Mouse (Mus musculus) common myeloid progenitor, adult 5-6 weeks (primary cell): ENCODE results near the gene Manba. TPM values are rescaled to one million over a fixed set of nuclear protein-coding genes. Genes with fewer than 3 reads are reported as not detected.

Source experiments
- ATAC-seq: replicated peaks from 2 replicates; pipeline ENCODE4 v1.8.0; 2016; ENCODE audit warnings: low read depth, mild to moderate bottlenecking, moderate TSS enrichment, inconsistent platforms; ENCODE audit not compliant: poor library complexity, severe bottlenecking
- total RNA-seq: library from RNA; stranded (forward); fragments of 200-1000, 187-1606 nt; gene quantifications from 2 replicates; pipeline ENCODE4 v1.2.3, GENCODE M21; 2017

Manba gene
- total RNA-seq, 1 experiment from 2014 or later: 31.2 TPM

DNA sequence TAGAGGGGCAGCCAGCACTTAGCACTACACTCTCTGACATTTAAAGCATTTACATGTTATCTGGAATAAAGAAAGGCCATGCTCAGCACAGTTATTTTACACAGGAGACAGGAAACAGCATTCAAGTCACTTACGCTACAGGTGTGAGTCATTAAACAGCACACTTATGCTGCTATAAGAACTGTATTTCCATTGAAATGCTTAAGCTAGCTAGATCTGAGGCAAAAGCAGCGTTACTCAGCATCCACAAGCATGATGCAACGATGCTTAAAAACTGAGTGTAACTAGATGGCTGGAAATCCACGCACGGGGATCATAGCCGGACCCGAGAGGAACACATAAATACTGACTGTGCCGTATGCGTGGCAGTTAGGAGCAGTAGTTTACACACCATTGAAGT, 121.6 kb downstream of the Manba start:
- ATAC-seq: no peak

DNA sequence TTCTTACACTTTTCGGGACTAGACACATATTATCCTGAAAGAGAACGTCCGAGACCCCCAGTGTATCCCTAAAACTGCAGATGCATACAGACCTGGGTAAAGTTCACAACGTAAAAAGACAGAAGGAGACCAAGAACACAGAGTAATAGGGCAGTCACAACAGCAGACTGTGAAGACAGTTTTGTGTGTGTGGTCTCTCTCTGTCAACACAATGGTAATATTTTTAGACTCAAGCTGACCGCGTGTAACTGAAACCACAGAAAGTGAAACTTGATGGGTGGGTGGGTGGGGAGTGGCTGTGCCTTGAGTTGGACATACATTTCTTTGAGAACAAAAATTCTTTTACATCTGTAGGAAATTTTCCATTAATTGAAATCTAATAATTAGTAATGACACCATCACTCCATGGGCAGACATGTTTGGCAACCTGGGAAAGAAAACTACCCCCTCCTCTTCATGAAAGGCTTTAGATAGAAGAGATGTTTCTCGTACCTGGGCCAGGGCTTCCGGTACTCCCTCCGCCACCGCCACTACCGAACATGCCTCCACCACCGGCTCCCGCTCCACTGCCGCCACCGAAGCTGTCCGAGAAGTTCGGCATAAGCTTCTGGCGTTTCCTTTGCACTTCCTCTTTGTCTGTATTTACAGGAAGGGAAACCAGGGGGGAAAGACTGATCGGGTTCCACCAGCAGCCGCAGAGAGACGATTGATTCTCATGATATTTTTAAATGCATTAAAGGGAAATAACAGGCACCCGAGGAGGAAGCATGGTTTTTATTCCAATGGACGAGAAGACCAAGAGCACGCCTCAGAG, 122.5 kb downstream of the Manba start:
- ATAC-seq: peak; percentile 62

DNA sequence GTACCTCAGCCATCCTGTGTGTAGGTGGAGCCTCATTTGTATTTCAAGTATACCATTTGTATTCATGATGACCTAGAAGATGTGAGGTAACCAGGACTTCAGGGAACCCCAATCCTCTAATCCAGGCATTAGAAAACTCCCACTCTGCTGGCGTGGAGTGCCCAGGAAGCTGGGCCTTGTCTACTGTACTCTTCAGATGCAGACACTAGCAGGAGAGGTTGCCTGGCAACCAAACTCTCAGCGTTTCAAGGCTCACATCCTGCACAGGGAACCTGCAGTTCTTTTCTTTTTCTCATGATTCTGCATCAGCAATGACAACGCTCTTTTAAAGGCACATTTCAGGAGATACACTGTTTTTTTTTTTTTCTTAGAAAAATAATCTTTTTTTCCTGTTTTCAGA, 124.8 kb downstream of the Manba start:
- peak; percentile 20; the same call in 1 of the 2 replicates for ATAC-seq

DNA sequence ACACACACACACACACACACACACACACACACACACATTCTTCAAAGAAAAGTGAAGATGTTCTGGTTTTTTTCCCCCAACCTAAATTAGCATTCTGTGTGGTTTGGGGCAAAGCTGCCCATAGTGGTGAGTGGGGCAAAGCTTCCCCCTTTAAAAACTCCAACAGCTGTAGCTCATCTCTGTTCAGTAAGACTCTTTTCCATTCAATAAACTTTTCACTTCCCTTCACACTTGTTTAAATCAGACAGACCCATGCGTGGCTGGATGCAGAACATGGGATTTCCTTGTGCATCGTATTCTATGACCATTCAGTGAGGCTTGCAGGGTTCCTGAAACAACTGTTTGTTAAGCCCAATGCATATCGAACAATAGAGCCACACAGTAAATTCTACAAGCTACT, 129.0 kb downstream of the Manba start:
- ATAC-seq: no peak

DNA sequence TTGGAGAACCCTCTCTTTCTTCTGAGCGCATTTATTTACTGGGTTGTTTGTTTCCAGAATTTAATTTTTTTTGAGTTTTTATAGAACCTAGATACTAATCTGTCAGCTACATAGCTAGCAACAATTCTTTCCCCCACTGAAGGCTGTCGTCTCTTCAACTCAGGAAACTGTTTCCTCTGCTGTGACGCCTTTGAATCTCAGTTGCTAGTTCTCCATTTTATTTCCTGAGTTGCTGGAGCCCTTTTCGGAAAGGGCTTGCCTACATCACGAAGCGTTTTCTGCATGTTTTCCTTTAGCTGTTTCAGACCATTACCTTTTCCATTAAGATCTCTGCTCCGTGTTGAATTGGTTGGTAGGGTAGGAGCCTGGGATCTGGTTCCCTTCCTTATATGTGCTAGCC, 131.3 kb downstream of the Manba start:
- ATAC-seq: peak; percentile 80

Other genes starting within 250 kb of the Manba start
- 1.4 TPM in 1 of 2 replicates, not detected in the other for gene Bdh2, start 204.4 kb upstream of the Manba start, total RNA-seq
- 0.41 TPM in 1 of 2 replicates, not detected in the other for gene Slc9b2, start 177.9 kb upstream of the Manba start, total RNA-seq
- not detected in 2 replicates for gene Slc9b1, start 137.6 kb upstream of the Manba start, total RNA-seq
- gene Cisd2, start 61.7 kb upstream of the Manba start, total RNA-seq: 37.4 and 56.9 TPM in 2 replicates
- gene Ube2d3, start 47.5 kb upstream of the Manba start, total RNA-seq: 485 and 753 TPM in 2 replicates
- gene Nfkb1, start 205.9 kb downstream of the Manba start, total RNA-seq: 121 and 126 TPM in 2 replicates